Mouse (Mus musculus) embryonic facial prominence, embryonic 10.5 days (tissue): ENCODE measurements around the gene Ssbp4. TPM values are rescaled to one million over a fixed set of nuclear protein-coding genes. Genes with fewer than 3 reads are reported as not detected.
A peak's percentile ranks its signal among the peaks of the same experiment; 100 is the strongest.
"Not testable (repeated sequence)": the region's sequence is repeated elsewhere in the genome, so short reads cannot be mapped to it uniquely, and the experiment has no call there.

ENCODE experiments used
- DNase-seq: peaks from one replicate; pipeline ENCODE4 v3.0.0-alpha.2; 2017; ENCODE audit warnings: low spot score
- H3K27ac ChIP-seq: fragments of 300-500 bp; sonication (generic); replicated peaks from 2 replicates; pipeline ENCODE4 v1.5.1; 2016; ENCODE audit warnings: mild to moderate bottlenecking
- H3K27me3 ChIP-seq: fragments of 300-500 bp; sonication (generic); replicated peaks from 2 replicates; pipeline ENCODE4 v1.6.1; 2016; ENCODE audit warnings: low read depth, mild to moderate bottlenecking; ENCODE audit not compliant: poor library complexity, severe bottlenecking
- H3K36me3 ChIP-seq: fragments of 300-500 bp; sonication (generic); replicated peaks from 2 replicates; pipeline ENCODE4 v1.6.1; 2016; ENCODE audit warnings: mild to moderate bottlenecking, moderate library complexity
- H3K4me1 ChIP-seq: fragments of 300-500 bp; sonication (generic); 2 replicates; pipeline ENCODE4 v1.6.1; 2016
- H3K4me3 ChIP-seq: fragments of 300-500 bp; sonication (generic); 2 replicates; pipeline ENCODE4 v1.5.1; 2016; ENCODE audit warnings: mild to moderate bottlenecking, moderate library complexity
- H3K9me3 ChIP-seq: fragments of 300-500 bp; sonication (generic); 2 replicates; pipeline ENCODE4 v1.6.1; 2016; ENCODE audit warnings: mild to moderate bottlenecking
- WGBS: fragments of 180-500 bp; shearing (Covaris S2); methylation state at CpG from one replicate; pipeline ENCODE4 v1.1.7; 2016; 5-methylcytosine and 5-hydroxymethylcytosine counted together
- polyA plus RNA-seq: library from polyadenylated mRNA; unstranded; fragments of >200 nt; fragmentation: Nextera tagmentation; extraction: Ambion mirVana; gene quantifications from 2 replicates; pipeline ENCODE4 v1.2.1, GENCODE M21; 2016

Ssbp4 gene
- polyA plus RNA-seq, 1 experiment from 2014 or later = 105 TPM

- Histone ChIP-seq H3K9me3 (no peaks in the 10 kb centered on the region), H3K27me3 (peaks cover 33% of the 10 kb centered on the region), H3K27ac (peak within 1 kb of the TSS; percentile 86), H3K4me3 (peak within 1 kb of the TSS; percentile 85), H3K4me1 (peaks cover 65% of the 10 kb centered on the region), H3K36me3 (peaks cover 69% of the 10 kb centered on the region)
- DNase-seq = peak; percentile 97
- WGBS = under 1% methylated on average over 40 of the region's 40 CpGs
Observed at GRCm38 (mm10) chr8:70593961-70594609, 14.6 kb downstream of the Ssbp4 start, which contains the start of gene Isyna1. TSS of gene Isyna1 (plus strand) at chr8:70594373.

- DNase-seq = no peak
- peaks cover 72% of the 10 kb centered on the region for H3K36me3 ChIP-seq
- peak overlapping the region; percentile 85 for H3K4me3 ChIP-seq
- H3K4me1 ChIP-seq = peaks cover 56% of the 10 kb centered on the region
- H3K27me3 ChIP-seq = peaks cover 30% of the 10 kb centered on the region
- 51% methylated on average over 8 of the region's 8 CpGs for WGBS
- no peaks in the 10 kb centered on the region for H3K9me3 ChIP-seq
- H3K27ac ChIP-seq = peak overlapping the region; percentile 86
Observed at GRCm38 (mm10) chr8:70593173-70593572, 15.5 kb downstream of the Ssbp4 start.

GRCm38 (mm10) chr8:70591569-70591968 lies 17.1 kb downstream of the Ssbp4 start:
- 89% methylated on average over 12 of the region's 12 CpGs for WGBS

GRCm38 (mm10) chr8:70587955-70588354 lies 20.7 kb downstream of the Ssbp4 start:
- H3K9me3 ChIP-seq, H3K4me3 ChIP-seq, H3K4me1 ChIP-seq, H3K27me3 ChIP-seq, H3K27ac ChIP-seq, DNase-seq: not testable (repeated sequence)
- 93% methylated on average over 4 of the region's 4 CpGs for WGBS
- H3K36me3 ChIP-seq = peaks cover 93% of the 10 kb centered on the region

More at GRCm38 (mm10) chr8:70591569-70591968, 17.1 kb downstream of the Ssbp4 start:
- H3K36me3 ChIP-seq = peaks cover 72% of the 10 kb centered on the region
- H3K27ac ChIP-seq = no peak overlapping the region
- no peaks in the 10 kb centered on the region for H3K9me3 ChIP-seq
- peaks cover 15% of the 10 kb centered on the region for H3K27me3 ChIP-seq
- peaks cover 40% of the 10 kb centered on the region for H3K4me1 ChIP-seq
- DNase-seq = no peak
- H3K4me3 ChIP-seq = 0 out of 2 replicates have a peak overlapping the region, but pooled peaks have one; percentile 14

- peak; percentile 62 for DNase-seq
- Histone ChIP-seq H3K27me3 (no peaks in the 10 kb centered on the region), H3K27ac (no peak overlapping the region), H3K4me3 (no peak overlapping the region), H3K9me3 (no peaks in the 10 kb centered on the region), H3K36me3 (peaks cover 99% of the 10 kb centered on the region), H3K4me1 (0 out of 2 replicates have a peak, but pooled peaks cover 4% of the 10 kb centered on the region)
- WGBS = 42% methylated on average over 7 of the region's 7 CpGs
Observed at GRCm38 (mm10) chr8:70585258-70585652, 23.4 kb downstream of the Ssbp4 start.

GRCm38 (mm10) chr8:70584606-70585257 lies 23.9 kb downstream of the Ssbp4 start:
- 91% methylated on average over 9 of the region's 9 CpGs for WGBS
- Histone ChIP-seq H3K27me3 (no peaks in the 10 kb centered on the region), H3K4me1 (0 out of 2 replicates have a peak, but pooled peaks cover 4% of the 10 kb centered on the region), H3K9me3 (no peaks in the 10 kb centered on the region), H3K4me3 (no peak overlapping the region), H3K27ac (no peak overlapping the region), H3K36me3 (peaks cover 98% of the 10 kb centered on the region)
- no peak for DNase-seq

GRCm38 (mm10) chr8:70583476-70584387 lies 24.9 kb downstream of the Ssbp4 start:
- peaks cover 95% of the 10 kb centered on the region for H3K36me3 ChIP-seq

GRCm38 (mm10) chr8:70577207-70577606 lies 31.5 kb downstream of the Ssbp4 start:
- Histone ChIP-seq H3K27me3 (no peaks in the 10 kb centered on the region), H3K36me3 (peaks cover 77% of the 10 kb centered on the region), H3K4me3 (no peak overlapping the region), H3K27ac (no peak overlapping the region), H3K9me3 (no peaks in the 10 kb centered on the region), H3K4me1 (no peaks in the 10 kb centered on the region; the same call in 1 of the 2 replicates)
- no peak for DNase-seq
- WGBS = 92% methylated on average over 3 of the region's 3 CpGs

More at GRCm38 (mm10) chr8:70583476-70584387, 24.9 kb downstream of the Ssbp4 start:
- Histone ChIP-seq H3K4me1 (0 out of 2 replicates have a peak, but pooled peaks cover 4% of the 10 kb centered on the region), H3K27me3 (no peaks in the 10 kb centered on the region), H3K9me3 (no peaks in the 10 kb centered on the region), H3K4me3 (no peak overlapping the region), H3K27ac (no peak overlapping the region)
- no peak for DNase-seq
- 95% methylated on average over 18 of the region's 18 CpGs for WGBS

- H3K9me3 ChIP-seq = no peaks in the 10 kb centered on the region
- WGBS = 86% methylated on average over 4 of the region's 4 CpGs
- no peaks in the 10 kb centered on the region for H3K27me3 ChIP-seq
- H3K36me3 ChIP-seq = peaks cover 54% of the 10 kb centered on the region
- no peak for DNase-seq
- no peak overlapping the region for H3K4me3 ChIP-seq
- H3K4me1 ChIP-seq = peaks cover 3% of the 10 kb centered on the region; the same call in 1 of the 2 replicates
- H3K27ac ChIP-seq = no peak overlapping the region
Observed at GRCm38 (mm10) chr8:70574915-70575314, 33.8 kb downstream of the Ssbp4 start.

GRCm38 (mm10) chr8:70574302-70574701 lies 34.4 kb downstream of the Ssbp4 start:
- DNase-seq = no peak
- H3K27me3 ChIP-seq = no peaks in the 10 kb centered on the region
- peaks cover 52% of the 10 kb centered on the region for H3K36me3 ChIP-seq
- no peaks in the 10 kb centered on the region for H3K9me3 ChIP-seq
- H3K4me3 ChIP-seq = no peak overlapping the region
- H3K4me1 ChIP-seq = peaks cover 3% of the 10 kb centered on the region; the same call in 1 of the 2 replicates
- H3K27ac ChIP-seq = no peak overlapping the region

GRCm38 (mm10) chr8:70570990-70571389 lies 37.7 kb downstream of the Ssbp4 start:
- WGBS = 87% methylated on average over 6 of the region's 6 CpGs
- Histone ChIP-seq H3K9me3 (no peaks in the 10 kb centered on the region), H3K27me3 (no peaks in the 10 kb centered on the region), H3K4me3 (no peak overlapping the region), H3K27ac (no peak overlapping the region), H3K36me3 (peaks cover 36% of the 10 kb centered on the region), H3K4me1 (peaks cover 3% of the 10 kb centered on the region; the same call in 1 of the 2 replicates)
- no peak for DNase-seq

- no peak for DNase-seq
- H3K36me3 ChIP-seq = peaks cover 38% of the 10 kb centered on the region
- H3K9me3 ChIP-seq = no peaks in the 10 kb centered on the region
- H3K4me1 ChIP-seq = peaks cover 8% of the 10 kb centered on the region
- H3K27me3 ChIP-seq = no peaks in the 10 kb centered on the region
- H3K4me3 ChIP-seq = no peak overlapping the region
- no peak overlapping the region for H3K27ac ChIP-seq
Observed at GRCm38 (mm10) chr8:70570360-70570759, 38.3 kb downstream of the Ssbp4 start.
